Mouse (Mus musculus) spleen, embryonic (tissue): ENCODE measurements around the gene Kdm2a.
"Not testable (repeated sequence)": the region's sequence is repeated elsewhere in the genome, so short reads cannot be mapped to it uniquely, and the experiment has no call there.

ENCODE experiments used
- CTCF ChIA-PET: fragments of 350-600 bp; sonication (Branson Sonifier 250); formaldehyde crosslinking; loops from one replicate; lab custom pipeline; 2022; lab: Charles Lee

Gene Kdm2a

DNA sequence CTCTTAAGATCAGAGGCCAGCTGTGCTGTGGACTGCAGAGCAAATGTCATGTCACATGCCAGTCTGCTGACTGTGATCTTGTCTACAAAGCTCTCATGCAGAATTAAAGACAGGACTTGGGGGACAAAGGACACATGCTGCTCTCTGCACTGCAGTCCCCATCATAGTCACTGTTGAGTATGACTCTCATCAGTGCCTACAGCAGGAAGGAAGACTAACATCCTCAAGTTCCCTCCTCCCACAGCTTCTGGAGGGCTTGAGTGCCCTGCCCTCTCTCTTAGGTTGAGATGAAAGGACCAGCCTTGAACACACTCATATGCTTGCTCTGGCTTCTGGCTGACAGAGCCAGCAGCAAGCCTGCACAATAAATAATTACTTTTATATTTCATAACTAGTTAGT is 19.6 kb upstream of the Kdm2a start:
- CTCF ChIA-PET, result interaction anchor here (0.6 kb wide), 1 partner anchor 78 kb away, joined by 9 read pairs; no protein-coding TSS in a partner anchor

DNA sequence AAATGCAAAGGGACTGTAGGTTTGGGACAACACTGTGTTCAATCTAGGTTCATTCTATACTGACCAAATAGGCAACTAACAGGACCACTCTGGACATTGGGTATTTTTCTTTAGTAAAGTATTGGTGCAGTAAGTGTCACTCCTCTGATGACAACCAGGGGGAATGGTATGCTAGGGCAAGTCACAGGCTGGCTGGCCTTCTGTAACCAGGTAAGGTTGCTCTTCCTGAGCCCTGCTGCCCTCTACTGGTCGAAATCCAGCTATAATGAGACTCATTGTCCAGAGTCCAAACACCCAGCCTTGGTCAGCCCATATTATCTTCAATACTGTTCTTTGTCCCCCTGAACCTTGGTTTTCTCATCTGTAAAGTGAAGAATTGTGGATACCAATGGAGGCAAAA is 19.1 kb upstream of the Kdm2a start:
- CTCF ChIA-PET, result no interaction called here

DNA sequence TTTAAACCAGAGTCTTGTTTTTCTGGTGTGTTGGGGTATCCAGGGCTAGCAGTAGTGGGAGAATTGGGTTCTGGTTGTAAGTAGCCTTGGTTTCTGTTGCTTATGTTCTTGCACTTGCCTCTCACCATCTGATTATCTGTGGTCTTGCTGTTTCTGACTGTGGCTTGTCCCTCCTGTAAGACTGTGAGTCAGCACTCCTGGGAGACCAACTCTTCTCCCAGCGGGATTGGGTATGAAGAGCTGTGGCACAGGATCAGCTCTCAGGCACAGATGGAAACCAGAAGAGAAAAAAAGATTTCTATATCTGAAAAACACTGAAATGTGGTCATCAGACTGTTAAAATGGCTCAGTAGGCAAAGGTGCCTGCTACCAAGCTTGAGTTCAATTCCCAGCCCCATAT is 16.5 kb upstream of the Kdm2a start:
- CTCF ChIA-PET, result no interaction called here

DNA sequence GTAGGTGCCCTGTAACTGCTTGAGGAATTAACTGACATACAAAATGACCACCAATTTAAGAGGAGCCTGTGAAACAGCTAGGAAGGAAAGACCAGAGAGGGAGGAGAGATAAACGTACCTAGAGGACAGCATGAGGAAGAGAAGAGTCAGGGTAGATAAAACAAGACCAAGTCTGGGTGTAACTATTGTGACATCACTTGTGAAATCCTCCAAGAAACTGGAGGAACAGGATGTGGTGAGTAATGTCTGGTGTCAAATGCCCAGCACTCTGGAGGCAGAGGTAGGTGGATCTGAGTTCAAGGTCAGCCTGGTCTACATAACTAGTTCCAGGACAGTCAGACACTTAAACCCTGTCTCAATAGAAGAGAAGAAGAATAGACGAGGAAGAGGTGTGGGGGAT is 11.0 kb upstream of the Kdm2a start:
- CTCF ChIA-PET, result no interaction called here

DNA sequence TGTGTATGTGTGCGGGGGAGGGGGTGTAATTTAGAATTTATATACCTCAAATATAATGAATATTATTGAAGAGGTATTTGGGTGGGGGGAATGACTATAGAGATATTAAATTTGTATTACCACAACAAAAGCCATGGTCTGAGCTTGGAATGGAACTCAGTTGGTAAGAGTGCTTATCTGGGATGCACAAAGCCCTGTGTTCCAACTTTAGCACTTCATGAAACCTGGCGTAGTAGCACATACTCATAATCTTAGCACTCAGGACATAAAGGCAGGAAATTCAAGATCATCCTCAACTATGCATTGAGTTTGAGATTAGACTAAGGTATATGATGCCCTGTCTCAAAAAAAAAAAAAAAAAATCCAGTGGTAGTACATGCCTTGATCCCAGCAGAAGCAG is 6.8 kb upstream of the Kdm2a start:
- CTCF ChIA-PET, result interaction anchor here (0.6 kb wide), 2 partner anchors 73 to 125 kb away, joined by 5 to 6 read pairs; no protein-coding TSS in a partner anchor

DNA sequence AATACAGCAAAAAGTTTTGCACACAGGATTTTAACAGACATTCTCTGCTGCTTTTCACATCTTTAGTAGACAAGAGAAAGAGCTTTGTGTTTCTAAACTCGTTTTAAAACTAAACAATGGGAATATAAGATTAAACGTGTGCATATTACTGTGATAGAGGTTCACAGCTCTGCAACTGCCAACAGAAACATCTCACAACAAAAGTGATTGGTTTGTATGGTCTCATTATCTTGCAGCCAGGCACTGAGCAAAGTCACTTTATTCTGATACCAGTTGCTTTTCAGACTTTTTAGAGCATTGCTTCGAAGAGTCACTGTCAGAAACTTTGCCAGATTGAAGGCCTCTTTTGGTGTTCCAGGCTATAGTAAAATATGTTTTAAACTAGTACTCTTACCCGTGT is 874 bp upstream of the Kdm2a start:
- CTCF ChIA-PET, result no interaction called here

DNA sequence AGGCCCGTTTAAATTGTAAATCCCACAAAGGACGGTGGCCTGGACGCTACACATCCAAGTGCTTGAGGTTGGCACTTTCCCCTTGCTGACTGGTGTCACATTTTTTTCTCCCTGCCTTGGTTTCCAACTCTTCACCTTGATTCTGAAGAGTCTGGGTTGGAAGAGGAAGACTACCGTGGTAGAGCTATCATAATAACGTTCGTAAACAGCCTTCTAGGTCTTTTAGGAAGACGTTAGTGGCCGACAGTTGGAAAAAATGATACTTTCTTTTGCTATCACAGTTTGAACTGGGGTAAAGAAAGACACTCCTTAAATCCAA is 504 bp upstream of the Kdm2a start:
- CTCF ChIA-PET, result interaction anchor here (0.5 kb wide), 1 partner anchor 14 kb away, joined by 3 read pairs; no protein-coding TSS in a partner anchor

DNA sequence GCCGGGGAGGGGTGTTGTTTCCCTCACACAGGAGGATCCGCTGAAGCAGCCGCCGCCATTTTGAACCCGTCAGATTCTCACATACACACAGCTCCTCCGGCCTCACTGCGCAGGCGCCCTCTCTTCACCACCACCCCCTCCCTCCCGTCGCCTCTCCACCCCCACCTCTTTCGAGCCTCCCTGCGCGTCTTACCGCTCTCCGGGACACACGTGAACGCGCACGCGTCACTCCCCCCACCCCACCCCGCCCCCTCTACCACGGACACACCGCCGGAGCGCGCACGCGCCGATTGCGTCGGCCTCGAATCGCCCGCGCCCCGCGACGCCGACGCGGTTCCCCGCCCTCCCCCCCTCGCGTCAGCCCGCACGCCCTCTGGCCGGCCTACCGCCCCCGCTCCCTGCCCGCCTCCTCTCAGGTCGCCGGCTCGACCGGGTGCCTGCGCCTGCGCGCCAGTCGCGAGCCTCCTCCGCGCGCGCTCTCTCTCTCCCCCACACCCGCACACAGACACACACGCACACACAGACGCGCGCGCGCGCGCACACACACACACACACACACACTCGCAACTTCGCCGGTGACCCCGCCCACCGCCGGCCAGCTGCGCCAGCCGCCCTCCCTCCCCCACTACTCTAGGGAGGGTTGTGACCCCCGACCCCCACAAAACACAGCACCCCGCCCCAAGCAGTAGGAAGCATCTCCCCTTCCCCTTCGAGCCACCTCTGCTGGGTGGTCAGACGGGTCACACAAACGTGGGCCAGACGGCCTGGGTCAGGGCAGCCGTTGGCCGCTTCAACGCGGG is 887 bp downstream of the Kdm2a start:
- CTCF ChIA-PET, result no interaction called here

DNA sequence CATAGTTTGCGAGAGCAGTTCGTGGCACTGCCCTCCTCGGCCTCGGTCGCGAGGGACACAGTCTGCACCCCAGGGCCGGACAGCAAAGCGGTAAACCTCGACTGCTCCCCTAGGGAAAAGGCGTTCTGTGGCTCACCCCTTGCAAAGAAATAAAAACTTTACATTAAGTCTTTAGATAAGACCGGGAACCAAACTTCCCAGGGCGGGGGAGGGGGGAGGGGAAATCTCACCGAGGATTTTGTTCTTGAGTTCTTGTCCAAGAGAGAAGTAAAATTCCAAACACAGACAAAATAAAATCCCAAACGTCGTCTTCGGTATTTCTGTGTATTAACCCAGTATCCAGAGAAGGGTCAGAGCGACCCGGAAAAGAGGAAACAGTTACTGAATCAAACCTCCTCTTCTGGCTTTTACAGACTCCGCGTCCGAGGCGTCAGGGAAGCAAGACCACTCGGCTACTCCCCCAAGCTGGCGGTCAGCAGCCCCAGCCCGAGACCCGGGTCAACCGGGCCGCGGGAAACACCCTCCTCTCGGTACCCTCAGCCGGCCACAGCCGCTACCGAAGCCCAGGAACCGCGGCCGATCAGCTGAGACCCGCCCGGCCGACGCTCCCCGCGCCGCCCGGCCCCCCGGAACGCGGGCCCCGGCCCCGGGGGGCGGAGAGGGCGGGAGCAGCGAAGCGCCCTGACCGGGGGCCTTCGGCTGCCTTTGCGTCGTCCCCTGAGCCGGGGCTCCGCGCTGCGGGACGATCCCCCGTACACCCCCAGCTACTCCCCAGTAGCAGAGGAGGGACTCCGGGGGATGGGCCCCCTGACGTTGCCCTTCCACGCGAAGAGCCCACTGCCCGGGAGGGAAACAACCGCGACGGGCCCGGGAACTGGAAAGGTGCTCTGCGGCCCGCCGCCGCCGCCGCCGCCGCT is 1.7 kb downstream of the Kdm2a start:
- CTCF ChIA-PET, result no interaction called here

DNA sequence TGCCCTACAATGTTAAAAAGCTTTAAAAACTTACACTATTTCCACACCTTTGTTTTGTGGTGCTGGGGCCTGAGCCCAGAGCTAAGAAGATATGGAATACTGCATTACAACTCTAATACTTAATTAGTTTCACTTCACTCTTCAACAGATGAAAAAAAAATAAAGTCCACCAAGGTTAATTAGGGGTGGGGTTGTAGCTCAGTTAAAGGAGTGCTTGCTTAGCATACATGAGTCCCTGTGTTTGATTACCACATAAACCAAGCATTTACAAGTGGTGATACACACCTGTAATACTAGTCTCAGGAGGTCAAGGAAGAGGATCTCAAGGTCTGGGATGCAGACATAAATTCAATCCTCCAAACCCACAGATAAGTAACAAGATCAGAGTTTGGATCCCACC is 10.8 kb downstream of the Kdm2a start:
- CTCF ChIA-PET, result no interaction called here

DNA sequence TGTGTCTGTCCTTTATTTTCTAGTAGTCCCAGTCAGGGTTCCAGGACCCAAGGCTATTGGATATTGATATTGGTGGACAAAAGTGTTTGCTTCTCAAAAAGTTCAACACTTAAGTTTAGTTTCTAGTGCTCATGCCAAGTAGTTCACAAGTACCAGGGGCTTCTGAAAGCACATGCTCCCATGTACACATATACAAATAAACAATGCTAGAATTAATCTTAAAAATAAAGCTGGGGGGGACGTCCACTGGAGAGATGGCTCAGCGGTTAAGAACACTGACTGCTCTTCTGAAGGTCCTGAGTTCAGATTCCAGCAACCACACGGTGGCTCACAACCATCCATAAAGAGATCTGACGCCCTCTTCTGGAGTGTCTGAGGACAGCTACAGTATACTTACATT is 13.1 kb downstream of the Kdm2a start:
- CTCF ChIA-PET, result interaction anchor here (0.5 to 0.8 kb wide), 6 partner anchors 13 to 707 kb away, joined by 3 to 9 read pairs (median 5); partner anchors contain the start of gene Kdm2a

DNA sequence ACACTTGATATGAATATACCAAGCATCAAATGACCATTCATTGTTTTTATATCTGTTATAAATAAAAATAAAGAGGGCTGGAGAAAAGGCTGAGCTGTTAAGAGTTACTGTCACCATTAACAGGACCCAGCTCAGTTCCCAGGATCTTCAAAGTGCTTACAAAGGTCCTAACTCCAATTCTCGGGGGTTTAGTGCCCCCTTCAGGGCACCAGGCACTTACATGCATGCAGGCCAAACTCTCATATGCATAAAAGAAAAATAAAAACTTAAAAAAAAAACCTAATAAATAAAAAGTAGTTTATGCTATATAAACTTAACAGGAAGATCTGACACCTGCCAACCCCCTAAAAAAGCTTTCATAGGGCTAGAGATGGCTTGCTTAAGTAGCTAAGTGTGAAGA is 13.8 kb downstream of the Kdm2a start:
- CTCF ChIA-PET, result interaction anchor here (0.7 to 0.8 kb wide), 2 partner anchors 14 to 18 kb away, joined by 3 to 5 read pairs; partner anchors contain the start of gene Kdm2a

DNA sequence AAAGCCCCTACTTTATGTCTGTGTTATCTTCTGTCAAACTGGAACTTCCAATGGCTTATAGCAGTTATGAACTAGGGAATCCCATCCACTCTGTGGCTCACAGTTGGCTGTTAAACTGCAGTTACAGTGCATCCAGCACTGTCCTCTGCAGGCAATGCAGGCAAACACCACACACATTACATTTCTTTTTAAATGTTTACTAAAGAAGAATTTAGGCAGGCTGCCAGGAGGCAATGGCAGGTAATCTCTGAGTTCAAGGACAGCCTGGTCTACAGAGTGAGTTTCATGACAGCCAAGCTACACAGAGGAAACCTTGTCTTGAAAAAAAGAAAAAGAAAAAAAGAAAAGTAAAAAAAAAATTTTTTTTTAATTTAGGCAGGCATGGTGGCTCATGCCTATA is 14.8 kb downstream of the Kdm2a start:
- CTCF ChIA-PET, result no interaction called here

DNA sequence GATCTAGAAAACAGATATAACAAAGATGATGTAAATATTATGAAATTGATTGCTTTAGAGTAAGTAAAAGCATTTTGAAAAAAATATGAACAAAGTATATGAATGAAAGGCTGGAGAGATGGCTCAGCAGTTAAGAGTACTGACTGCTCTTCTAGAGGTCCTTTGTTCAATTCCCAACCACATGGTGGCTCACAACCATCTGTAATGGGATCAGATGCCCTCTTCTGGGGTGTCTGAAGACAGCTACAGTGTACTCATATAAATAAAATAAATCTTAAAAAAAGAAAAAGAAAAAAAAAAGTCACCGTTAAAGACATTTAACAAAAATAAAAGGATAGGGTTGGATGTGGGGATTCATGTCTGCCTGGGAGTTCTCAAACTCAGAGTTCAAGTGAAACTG is 15.8 kb downstream of the Kdm2a start:
- CTCF ChIA-PET, result not testable (repeated sequence)

DNA sequence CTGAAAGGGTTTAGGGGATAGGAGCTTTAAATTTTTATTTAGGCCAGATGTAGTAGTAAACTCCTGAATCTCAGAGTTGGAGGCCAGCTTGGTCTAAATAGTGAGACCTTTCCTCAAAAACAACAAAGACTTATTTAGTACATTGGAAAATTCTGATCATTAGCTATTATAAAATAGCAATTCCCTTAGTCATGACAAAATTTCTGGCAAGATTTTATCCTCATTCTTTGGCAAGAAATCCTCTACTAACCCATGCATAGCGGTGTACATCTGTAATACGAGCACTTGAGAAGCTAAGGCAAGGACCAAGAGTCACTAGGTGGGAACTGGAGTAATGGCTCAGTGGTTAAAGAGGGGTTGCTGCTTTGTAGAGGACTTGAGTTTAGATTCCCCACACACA is 27.4 kb downstream of the Kdm2a start:
- CTCF ChIA-PET, result interaction anchor here (0.6 kb wide), 1 partner anchor 98 kb away, joined by 6 read pairs; no protein-coding TSS in a partner anchor

DNA sequence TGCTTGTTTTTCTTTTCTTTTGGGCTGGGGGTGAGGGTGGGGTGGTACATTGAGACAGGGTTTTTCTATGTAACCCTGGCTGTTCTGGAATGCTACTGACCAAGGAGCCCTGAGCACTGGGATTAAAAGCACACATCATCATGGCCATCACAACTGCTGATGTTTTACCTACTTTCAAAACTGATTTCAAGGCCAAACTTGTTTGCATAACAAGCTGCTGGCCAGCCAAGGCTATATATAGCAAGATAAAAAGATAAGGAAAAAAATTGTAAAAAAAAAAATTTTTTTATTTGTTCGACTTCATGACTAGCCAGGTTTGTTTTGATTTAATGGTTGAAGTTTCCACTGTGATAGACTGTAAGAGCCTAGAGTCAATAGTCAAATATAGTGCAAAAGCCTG is 27.8 kb downstream of the Kdm2a start:
- CTCF ChIA-PET, result interaction anchor here (0.6 kb wide), 1 partner anchor 97 kb away, joined by 6 read pairs; no protein-coding TSS in a partner anchor

DNA sequence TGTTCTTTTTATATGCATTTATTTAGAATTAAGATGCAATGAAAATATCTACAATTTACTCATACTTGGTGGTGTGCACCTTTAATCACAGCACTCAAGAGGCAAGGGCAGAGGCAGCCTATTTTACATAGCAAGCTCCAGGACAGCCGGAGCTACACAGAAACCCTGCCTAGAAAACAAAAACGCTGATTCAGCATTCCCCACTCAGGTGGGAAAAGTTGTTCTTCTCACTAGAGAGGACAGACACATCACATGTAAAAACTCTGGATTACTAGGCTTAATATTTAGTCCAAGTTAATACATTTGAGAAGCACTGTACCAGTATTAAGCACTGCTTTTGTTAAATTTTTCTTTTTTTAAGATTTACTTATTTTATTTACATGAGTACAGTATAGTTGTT is 48.6 kb downstream of the Kdm2a start:
- CTCF ChIA-PET, result interaction anchor here (1.0 kb wide), 1 partner anchor 14 kb away, joined by 3 read pairs; no protein-coding TSS in a partner anchor

DNA sequence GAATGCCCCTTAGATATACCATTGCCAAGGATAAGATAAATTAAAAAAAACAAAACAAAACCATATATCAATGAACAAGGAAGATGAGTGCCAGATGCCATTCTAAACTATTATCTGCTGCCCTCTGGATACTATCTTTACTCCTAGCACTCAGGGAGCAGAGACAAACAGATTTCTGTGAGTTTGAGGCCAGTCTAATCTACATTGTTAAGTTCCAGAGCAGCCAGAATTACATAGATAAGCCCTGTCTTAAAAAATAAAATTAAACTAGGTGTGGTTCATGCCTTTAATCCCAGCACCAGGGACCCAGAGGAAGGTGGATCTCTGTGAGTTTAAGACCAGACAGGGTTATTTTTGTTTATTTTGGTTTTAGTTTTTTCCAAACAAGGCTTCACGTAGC is 51.6 kb downstream of the Kdm2a start:
- CTCF ChIA-PET, result interaction anchor here (0.7 kb wide), 1 partner anchor 13 kb away, joined by 7 read pairs; no protein-coding TSS in a partner anchor

DNA sequence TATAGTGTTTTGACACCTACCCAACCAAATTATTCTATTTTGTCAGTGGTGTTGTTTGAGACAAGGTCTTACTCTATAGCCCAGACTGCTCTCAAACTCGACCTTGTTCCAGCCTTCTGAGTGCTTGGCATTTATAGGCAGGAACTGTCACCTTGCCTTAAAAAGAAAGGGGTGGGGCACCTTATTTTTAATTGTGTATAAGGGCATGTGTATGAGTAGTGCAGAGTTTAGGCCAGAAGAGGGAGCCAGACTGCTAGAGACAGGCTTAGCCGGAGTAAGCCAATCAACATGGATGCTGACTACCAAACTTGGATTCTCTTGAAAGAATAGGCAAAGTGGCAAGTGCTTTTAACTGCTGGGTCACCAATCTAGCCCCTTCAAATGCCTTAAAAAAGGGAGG is 59.9 kb downstream of the Kdm2a start:
- CTCF ChIA-PET, result interaction anchor here (0.5 kb wide), 1 partner anchor 31 kb away, joined by 7 read pairs; no protein-coding TSS in a partner anchor

DNA sequence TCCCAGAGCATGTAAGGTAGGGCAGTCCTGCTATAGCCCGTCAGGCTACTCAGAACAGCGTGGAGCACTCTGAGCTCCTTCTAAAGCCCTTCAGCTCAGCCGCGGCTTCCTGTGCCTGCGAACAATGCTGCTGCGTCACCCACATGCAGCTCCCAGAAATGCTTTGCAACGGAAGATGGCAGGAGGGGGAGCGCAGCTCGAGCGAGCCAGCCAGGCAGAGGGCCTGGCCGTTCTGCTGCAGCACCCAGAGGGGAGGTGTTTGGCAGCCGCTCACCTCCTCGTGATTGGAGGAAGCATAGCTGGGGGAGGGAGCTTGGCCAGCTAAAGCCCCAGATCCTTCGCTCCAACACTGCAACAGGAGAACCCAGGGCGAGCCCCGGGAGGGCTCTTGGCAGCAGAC is 64.3 kb downstream of the Kdm2a start:
- CTCF ChIA-PET, result interaction anchor here (0.6 kb wide), 1 partner anchor 12 kb away, joined by 7 read pairs; no protein-coding TSS in a partner anchor

DNA sequence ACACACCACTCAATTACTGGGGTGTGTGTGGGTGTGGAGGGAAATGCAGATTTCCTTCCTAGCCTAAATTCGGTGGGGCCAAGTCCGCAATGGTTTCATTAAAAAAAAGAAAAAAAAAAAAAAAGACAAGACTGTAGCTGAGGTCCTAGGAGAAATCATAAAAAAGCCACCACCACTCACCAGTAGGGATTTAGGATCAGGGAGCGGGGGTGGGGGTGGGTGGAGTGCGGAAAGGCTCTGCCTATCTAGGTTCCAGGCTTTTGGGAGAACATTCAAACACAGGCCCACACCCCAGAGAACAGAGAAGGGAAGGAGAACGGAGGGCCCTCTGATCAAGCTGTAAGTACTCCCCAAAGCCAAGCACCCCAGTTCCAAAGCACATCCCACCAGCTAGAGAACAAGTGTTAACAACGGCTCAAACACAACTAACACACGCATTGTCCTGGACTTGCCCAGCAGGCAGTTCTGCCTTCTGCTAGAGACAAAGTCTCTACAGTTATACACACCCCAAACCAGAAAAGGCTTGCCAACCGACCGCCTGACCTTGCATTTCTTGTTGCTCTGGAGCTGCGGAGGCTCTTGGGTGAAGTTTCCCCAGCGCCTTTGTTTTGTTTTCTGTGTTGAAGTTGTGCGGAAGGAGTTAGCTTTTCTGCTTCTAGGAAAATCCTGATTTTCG is 64.8 kb downstream of the Kdm2a start:
- CTCF ChIA-PET, result interaction anchor here (0.6 kb wide), 1 partner anchor 206 kb away, joined by 3 read pairs; no protein-coding TSS in a partner anchor
